Mouse (Mus musculus): ENCODE measurements around the gene Rbm41.

DNA sequence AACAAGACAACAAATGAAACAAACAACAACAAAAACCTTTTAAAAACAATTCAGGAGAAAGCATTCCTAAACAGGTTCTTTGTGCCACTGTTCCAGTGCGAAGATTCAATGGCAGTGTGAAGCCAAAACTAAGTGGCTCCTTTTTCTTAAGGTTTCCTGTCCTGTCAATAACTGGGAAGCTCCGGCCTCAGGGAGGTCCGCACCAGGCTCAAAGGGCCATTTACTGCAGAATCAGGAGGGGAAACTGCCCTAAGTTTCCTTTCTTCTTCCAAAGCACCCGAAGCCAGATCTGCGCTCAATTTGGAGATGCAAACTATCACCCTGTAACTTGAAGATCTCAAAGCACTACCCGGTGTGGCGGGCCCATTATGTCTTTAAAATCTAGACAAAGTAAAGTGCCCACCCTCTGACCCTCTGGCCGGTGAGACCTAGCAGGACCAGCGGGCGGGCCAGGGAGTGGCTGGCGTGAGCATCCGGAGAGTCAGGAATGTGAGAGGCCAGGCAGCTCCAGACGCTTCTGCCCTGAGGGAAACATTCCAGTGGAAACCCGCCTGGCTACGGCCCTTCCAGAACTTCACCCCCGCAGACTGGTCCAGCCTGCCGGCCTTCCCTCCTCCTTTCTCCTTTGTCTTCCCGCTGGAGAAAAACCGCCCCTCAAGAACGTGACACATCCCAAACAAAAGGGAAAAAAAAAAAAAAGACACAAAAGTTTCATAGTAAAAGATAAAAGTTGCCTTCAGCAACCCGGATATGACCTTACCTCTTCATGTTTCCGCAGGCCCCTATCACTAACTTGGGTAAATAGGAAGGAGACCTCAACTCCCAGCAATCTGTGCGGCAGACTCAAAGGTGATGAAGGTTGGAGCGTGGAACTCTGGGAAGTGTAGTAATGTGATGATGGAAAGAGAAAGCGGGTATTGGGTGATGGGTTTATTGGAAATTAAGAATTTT, at the start of gene Rbm41:
- TF ChIP-seq MYOD1 (IDR thresholded peaks at IDR 0.05; ENCODE audit: control insufficient read depth, insufficient read length, low read depth) (no peak), CTCF (IDR thresholded peaks at IDR 0.05; ENCODE audit: control insufficient read depth, insufficient read depth, insufficient read length) (no peak), MAX (IDR thresholded peaks at IDR 0.05) (no peak), USF1 (IDR thresholded peaks at IDR 0.05; ENCODE audit: low read depth) (no peak)
